Mouse (Mus musculus) T-helper 2 cell (primary cell): Measurements from ENCODE around the gene Nsmce1.

Experiments used
- in situ Hi-C: fragments of 300-600 bp; cut with MboI, MseI; formaldehyde crosslinking; loops from one replicate; pipeline ENCODE4 v1.15.1; 2025; ENCODE audit warnings: high pct_unique_total_duplicates

Gene Nsmce1

GRCm38 (mm10) chr7:125490947-125491735 is at the start of gene Nsmce1:
Nsmce1 (minus strand) TSS chr7:125491596.
- in situ Hi-C loops, result no loop called here

- in situ Hi-C loops, result no loop called here
Measured at GRCm38 (mm10) chr7:125541026-125541425, 49.6 kb upstream of the Nsmce1 start.

GRCm38 (mm10) chr7:125539351-125539750 is 48.0 kb upstream of the Nsmce1 start:
- in situ Hi-C loops, result no loop called here

GRCm38 (mm10) chr7:125527901-125528580 is 36.6 kb upstream of the Nsmce1 start:
- in situ Hi-C loops, result no loop called here

- in situ Hi-C loops, result no loop called here
Measured at GRCm38 (mm10) chr7:125527186-125527585, 35.8 kb upstream of the Nsmce1 start.

- in situ Hi-C loops, result no loop called here
Measured at GRCm38 (mm10) chr7:125523051-125523450, 31.7 kb upstream of the Nsmce1 start.

- in situ Hi-C loops, result no loop called here
Measured at GRCm38 (mm10) chr7:125519715-125520114, 28.3 kb upstream of the Nsmce1 start.

GRCm38 (mm10) chr7:125517470-125517869 is 26.1 kb upstream of the Nsmce1 start:
- in situ Hi-C loops, result no loop called here

GRCm38 (mm10) chr7:125516723-125517122 is 25.3 kb upstream of the Nsmce1 start:
- in situ Hi-C loops, result no loop called here

GRCm38 (mm10) chr7:125515081-125515853 is 23.9 kb upstream of the Nsmce1 start:
- in situ Hi-C loops, result no loop called here

- in situ Hi-C loops, result no loop called here
Measured at GRCm38 (mm10) chr7:125511852-125512251, 20.5 kb upstream of the Nsmce1 start.

- in situ Hi-C loops, result no loop called here
Measured at GRCm38 (mm10) chr7:125511432-125511831, 20.0 kb upstream of the Nsmce1 start.

GRCm38 (mm10) chr7:125507279-125507678 is 15.9 kb upstream of the Nsmce1 start:
- in situ Hi-C loops, result no loop called here

GRCm38 (mm10) chr7:125505568-125505967 is 14.2 kb upstream of the Nsmce1 start:
- in situ Hi-C loops, result no loop called here

- in situ Hi-C loops, result no loop called here
Measured at GRCm38 (mm10) chr7:125504618-125505017, 13.2 kb upstream of the Nsmce1 start.

- in situ Hi-C loops, result no loop called here
Measured at GRCm38 (mm10) chr7:125503374-125504092, 12.1 kb upstream of the Nsmce1 start.

GRCm38 (mm10) chr7:125500879-125501278 is 9.5 kb upstream of the Nsmce1 start:
- in situ Hi-C loops, result no loop called here

- in situ Hi-C loops, result no loop called here
Measured at GRCm38 (mm10) chr7:125499927-125500868, 8.8 kb upstream of the Nsmce1 start.

- in situ Hi-C loops, result no loop called here
Measured at GRCm38 (mm10) chr7:125495864-125496440, 4.6 kb upstream of the Nsmce1 start.

GRCm38 (mm10) chr7:125492551-125492950 is 1.2 kb upstream of the Nsmce1 start:
- in situ Hi-C loops, result no loop called here
